Comparison of ENCODE assay signal across 30 mouse cellular contexts in the genomic region with DNA sequence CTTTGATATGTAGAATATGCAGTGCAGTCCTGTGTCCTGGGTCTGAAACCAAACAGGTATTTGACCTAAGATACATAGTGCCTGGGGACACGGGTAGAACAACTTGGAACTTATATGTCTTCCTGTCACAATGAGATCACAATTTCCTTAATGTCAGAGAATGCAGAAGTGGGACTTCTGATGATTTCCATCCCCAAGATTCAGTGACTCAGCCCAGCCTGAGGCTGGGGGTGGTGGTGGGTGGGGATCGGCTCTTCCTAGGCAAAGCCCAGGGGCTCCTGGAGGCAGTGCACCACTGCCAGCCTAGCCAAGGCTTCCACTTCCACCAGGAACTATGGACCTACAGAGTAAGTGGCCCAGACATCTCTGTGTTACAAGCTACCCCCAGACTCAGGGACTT.
DNase-seq lines count a peak whose midpoint lies in the region; ATAC-seq and TF ChIP-seq lines count a peak whose summit lies in the region.
"Had no signal": no experiment of that assay in that cellular context is flagged by ENCODE, and none has a peak within 500 bp of the region (broad histone marks: within the 10 kb centered on the region; RNA-seq: fewer than 3 reads in every experiment).

No protein-coding gene starts in this region.

- in situ Hi-C loops in CH12.LX (cut with MboI; ENCODE audit: low pct_ligation_motif_present, low pct_unique_long_range_greater_than_20kb, low sequenced_read_pairs) = no loop called here

- H3K4me2 ChIP-seq in CH12.LX (ENCODE audit: insufficient read depth, low read depth, poor library complexity, severe bottlenecking) = no peak overlapping the region
- no peak overlapping the region for H3K4me2 ChIP-seq in hindbrain, embryonic 12.5 days (replicated peaks)
- H3K4me2 ChIP-seq: forebrain, embryonic 13.5 days; heart, embryonic 12.5 days; heart, embryonic 15.5 days; hindbrain, embryonic 14.5 days had no signal

- TF ChIP-seq CTCF in CH12.LX (conservative IDR thresholded peaks at IDR 0.05 in 1 of 2, IDR thresholded peaks at IDR 0.05 in 1 of 2; ENCODE audit: low read depth in 2 of 2, low read length in 2 of 2) = no peak

- 0 out of 2 replicates have a peak, but pooled peaks have one; percentile 22 for TF ChIP-seq EP300 in CH12.LX (IDR thresholded peaks at IDR 0.05; ENCODE audit: low read length)

- 89% methylated on average over 2 of the region's 2 CpGs for WGBS in hindbrain, embryonic 12.5 days

- no peak for TF ChIP-seq POLR2A in CH12.LX (IDR thresholded peaks at IDR 0.05; ENCODE audit: low read depth, low read length)

- peak; percentile 64 for ATAC-seq in common myeloid progenitor, adult 5-6 weeks (replicated peaks; ENCODE audit: low read depth, poor library complexity, severe bottlenecking)
- ATAC-seq in megakaryocyte, adult 5-6 weeks (ENCODE audit: poor library complexity, severe bottlenecking) = peak; percentile 47; the same call in 1 of the 2 replicates
- ATAC-seq in hindbrain, embryonic 12.5 days (ENCODE audit: low FRiP score) = no peak
- ATAC-seq: activated CD4-positive, CD25-positive, alpha-beta regulatory T cell, adult 4 months; CD4-positive, CD25-positive, alpha-beta regulatory T cell, adult 4 months; forebrain, embryonic 13.5 days; forebrain, embryonic 16.5 days; hindbrain, postnatal 0 days; inflammation-experienced regulatory T-cells, adult 6 months; intestine, embryonic 16.5 days had no signal

- H3K27ac ChIP-seq in CH12.LX (ENCODE audit: insufficient read depth, low read depth) = no peak overlapping the region
- no peak overlapping the region for H3K27ac ChIP-seq in hindbrain, embryonic 12.5 days
- H3K27ac ChIP-seq: forebrain, embryonic 10.5 days; forebrain, embryonic 13.5 days; gastrocnemius, adult 2 months; heart, embryonic 15.5 days; hindbrain, embryonic 10.5 days; hindbrain, embryonic 14.5 days; hindbrain, postnatal 0 days had no signal

- H3K79me2 ChIP-seq in CH12.LX (replicated peaks; ENCODE audit: control insufficient read depth, extremely low read depth, insufficient read depth, poor library complexity, severe bottlenecking) = no peaks in the 10 kb centered on the region

- H3K27me3 ChIP-seq in CH12.LX (replicated peaks) = no peaks in the 10 kb centered on the region
- H3K27me3 ChIP-seq in hindbrain, embryonic 12.5 days = peaks cover 17% of the 10 kb centered on the region
- H3K27me3 ChIP-seq: forebrain, embryonic 13.5 days; heart, embryonic 15.5 days had no signal

- TF ChIP-seq RAD21 in CH12.LX (IDR thresholded peaks at IDR 0.05; ENCODE audit: low read depth, low read length) = no peak

- dilution Hi-C loops in CH12.LX (cut with MboI; ENCODE audit: extremely low pct_ligation_motif_present, extremely low pct_unique_long_range_greater_than_20kb, low sequenced_read_pairs) = no loop called here

- no peaks in the 10 kb centered on the region for H3K9me3 ChIP-seq in CH12.LX (replicated peaks; ENCODE audit: low read length)
- H3K9me3 ChIP-seq in hindbrain, embryonic 12.5 days (replicated peaks) = no peaks in the 10 kb centered on the region
- H3K9me3 ChIP-seq: forebrain, embryonic 10.5 days; forebrain, embryonic 13.5 days; heart, embryonic 12.5 days; heart, embryonic 15.5 days; hindbrain, embryonic 10.5 days had no signal

- DNase-seq in CH12.LX (ENCODE audit: extremely low read depth) (no peak), adipocyte (ENCODE audit: low spot score) (no peak)
- DNase-seq in cerebellum, postnatal 10 days = no peak
- DNase-seq in testis, postnatal 10 days (ENCODE audit: low spot score) = no peak
- DNase-seq: adrenal gland, adult 2 months; adrenal gland, postnatal 14 days; cerebellum, adult 18-20 months; cerebellum, adult 9-10 months; cerebellum, postnatal 25 days; embryo, embryonic 11 days; gastrocnemius, adult 2 months; gastrocnemius, postnatal 14 days; heart, adult 18-20 months; heart, postnatal 10 days; heart, postnatal 36 days had no signal

- peaks cover 5 to 22% of the 10 kb centered on the region in 2 experiments; a peak in 3 of 4 replicates for H3K4me1 ChIP-seq in CH12.LX (ENCODE audit: control insufficient read depth in 1 of 2, insufficient read depth in 2 of 2)
- H3K4me1 ChIP-seq in hindbrain, embryonic 12.5 days = no peaks in the 10 kb centered on the region
- H3K4me1 ChIP-seq: forebrain, embryonic 13.5 days; heart, embryonic 12.5 days; heart, embryonic 15.5 days had no signal

- H3K9ac ChIP-seq in CH12.LX (ENCODE audit: insufficient read depth, low read depth) = no peak overlapping the region
- no peak overlapping the region for H3K9ac ChIP-seq in hindbrain, embryonic 12.5 days
- H3K9ac ChIP-seq: forebrain, embryonic 13.5 days; heart, embryonic 12.5 days; heart, embryonic 15.5 days; hindbrain, embryonic 14.5 days had no signal

- no peak overlapping the region for H3K4me3 ChIP-seq in CH12.LX (replicated peaks in 1 of 3; ENCODE audit: low read depth in 2 of 3, low read length in 2 of 3, poor library complexity in 1 of 3)
- H3K4me3 ChIP-seq in hindbrain, embryonic 12.5 days = no peak overlapping the region
- H3K4me3 ChIP-seq: forebrain, embryonic 10.5 days; forebrain, embryonic 13.5 days; gastrocnemius, adult 2 months; heart, embryonic 12.5 days; heart, embryonic 15.5 days; hindbrain, embryonic 10.5 days had no signal

- H3K36me3 ChIP-seq in CH12.LX (replicated peaks in 1 of 2; ENCODE audit: control insufficient read depth in 1 of 2, insufficient read depth in 1 of 2, low read length in 1 of 2) = no peaks in the 10 kb centered on the region
- no peaks in the 10 kb centered on the region for H3K36me3 ChIP-seq in hindbrain, embryonic 12.5 days
- H3K36me3 ChIP-seq: forebrain, embryonic 10.5 days; heart, embryonic 12.5 days; heart, embryonic 15.5 days; hindbrain, embryonic 10.5 days had no signal

TF ChIP-seq in CH12.LX, 34 proteins besides CTCF, POLR2A, EP300 and RAD21:
- TF ChIP-seq TBP (conservative IDR thresholded peaks at IDR 0.05; ENCODE audit: low read depth, low read length) = no peak
TF ChIP-seq in CH12.LX: peak in this region for 0.
